Mouse (Mus musculus): ENCODE results near the gene Crip2.

Gene Crip2

GRCm38 (mm10) chr12:113131601-113132000 lies 8.4 kb upstream of the Crip2 start:
- no peak for DNase-seq (ENCODE audit: low spot score)

DNA sequence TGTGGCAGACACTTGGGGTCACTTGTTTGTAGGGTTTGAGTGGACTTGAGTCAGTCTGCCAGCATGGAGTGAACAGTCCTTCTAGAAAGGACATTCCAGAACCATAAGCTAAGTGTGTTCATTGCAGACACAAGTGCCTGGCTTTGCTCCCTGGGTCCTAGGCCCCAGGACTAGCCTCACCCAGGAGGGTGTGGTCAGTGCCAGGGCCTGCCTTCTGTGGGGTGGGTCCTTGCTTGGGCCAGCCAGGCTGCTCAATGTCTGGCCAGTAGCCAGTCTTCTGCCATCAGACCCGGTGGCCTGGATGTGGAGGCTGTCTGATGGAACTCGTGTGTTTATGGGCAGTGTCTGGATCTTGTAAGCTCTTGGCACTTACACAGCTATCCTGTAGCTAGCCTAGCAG lies 7.5 kb upstream of the Crip2 start:
- DNase-seq (ENCODE audit: low spot score), result no peak

DNA sequence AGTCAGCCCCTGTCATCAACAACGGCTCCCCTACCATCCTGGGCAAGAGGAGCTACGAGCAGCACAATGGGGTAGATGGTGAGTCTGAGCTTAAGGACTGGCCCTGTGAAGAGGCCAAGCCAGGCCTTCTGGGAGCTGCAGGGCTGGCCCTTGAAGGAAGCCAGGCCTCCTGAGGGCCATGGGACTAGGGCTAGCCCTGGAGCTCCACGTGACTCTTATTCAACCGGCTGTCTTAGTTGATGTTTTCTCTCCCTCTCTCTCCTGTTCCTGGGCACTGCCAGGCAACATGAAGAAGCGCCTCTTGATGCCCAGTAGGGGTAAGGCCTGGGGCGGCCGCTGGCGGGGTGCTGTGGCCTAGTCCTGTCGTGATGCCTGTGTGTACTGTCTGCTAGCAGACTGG lies 6.8 kb upstream of the Crip2 start:
- no peak for DNase-seq (ENCODE audit: low spot score)

- no peak for DNase-seq (ENCODE audit: low spot score)
These were observed 6.1 kb upstream of the Crip2 start for GRCm38 (mm10) chr12:113133861-113134403.

- DNase-seq (ENCODE audit: low spot score), result no peak
These were observed 5.5 kb upstream of the Crip2 start for GRCm38 (mm10) chr12:113134502-113134901.

DNA sequence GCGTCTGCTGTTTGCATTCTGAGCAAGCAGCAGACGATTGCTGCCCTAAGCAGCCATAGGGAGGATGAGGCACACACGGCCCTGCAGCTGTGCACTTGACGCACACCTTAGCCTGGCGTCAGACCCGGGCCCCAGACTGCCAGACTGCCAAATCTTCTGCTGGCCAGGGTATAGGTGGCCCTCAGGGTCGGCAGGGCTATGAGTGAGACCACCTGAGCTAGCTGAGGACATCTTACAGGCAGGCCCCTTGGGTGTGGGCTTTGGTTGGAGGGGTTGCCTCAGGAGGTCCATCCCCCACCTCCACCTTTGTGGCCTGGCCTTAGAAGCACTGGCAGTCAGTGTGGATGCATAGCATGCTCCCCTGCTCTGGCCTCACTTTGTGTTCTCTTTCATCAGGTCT lies 4.6 kb upstream of the Crip2 start:
- no peak for DNase-seq (ENCODE audit: low spot score)

- no peak for DNase-seq (ENCODE audit: low spot score)
These were observed 3.5 kb upstream of the Crip2 start for GRCm38 (mm10) chr12:113136492-113137020.

- DNase-seq (ENCODE audit: low spot score), result no peak
These were observed 2.5 kb upstream of the Crip2 start for GRCm38 (mm10) chr12:113137260-113138213.

DNA sequence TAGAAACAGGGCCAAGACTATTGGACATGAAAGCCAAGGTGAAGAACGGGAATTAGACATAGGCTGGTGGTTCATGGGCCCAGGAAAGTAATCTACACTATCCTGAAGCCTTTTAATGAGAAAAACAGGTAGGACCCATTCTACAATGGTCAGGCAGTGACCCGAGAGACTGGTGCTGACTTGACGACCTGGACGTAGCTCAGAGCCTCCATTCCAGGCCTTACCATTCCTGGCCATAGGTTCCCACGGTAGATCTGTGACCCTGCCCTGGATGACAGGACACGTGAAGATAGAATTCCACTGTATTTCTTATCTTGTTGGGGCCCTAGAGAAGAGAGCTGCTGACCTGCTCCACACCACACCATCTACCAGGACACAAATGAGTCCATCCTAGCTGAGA lies 1.7 kb upstream of the Crip2 start:
- DNase-seq (ENCODE audit: low spot score), result no peak

- DNase-seq (ENCODE audit: low spot score), result no peak
These were observed 853 bp upstream of the Crip2 start for GRCm38 (mm10) chr12:113138901-113139864.

DNA sequence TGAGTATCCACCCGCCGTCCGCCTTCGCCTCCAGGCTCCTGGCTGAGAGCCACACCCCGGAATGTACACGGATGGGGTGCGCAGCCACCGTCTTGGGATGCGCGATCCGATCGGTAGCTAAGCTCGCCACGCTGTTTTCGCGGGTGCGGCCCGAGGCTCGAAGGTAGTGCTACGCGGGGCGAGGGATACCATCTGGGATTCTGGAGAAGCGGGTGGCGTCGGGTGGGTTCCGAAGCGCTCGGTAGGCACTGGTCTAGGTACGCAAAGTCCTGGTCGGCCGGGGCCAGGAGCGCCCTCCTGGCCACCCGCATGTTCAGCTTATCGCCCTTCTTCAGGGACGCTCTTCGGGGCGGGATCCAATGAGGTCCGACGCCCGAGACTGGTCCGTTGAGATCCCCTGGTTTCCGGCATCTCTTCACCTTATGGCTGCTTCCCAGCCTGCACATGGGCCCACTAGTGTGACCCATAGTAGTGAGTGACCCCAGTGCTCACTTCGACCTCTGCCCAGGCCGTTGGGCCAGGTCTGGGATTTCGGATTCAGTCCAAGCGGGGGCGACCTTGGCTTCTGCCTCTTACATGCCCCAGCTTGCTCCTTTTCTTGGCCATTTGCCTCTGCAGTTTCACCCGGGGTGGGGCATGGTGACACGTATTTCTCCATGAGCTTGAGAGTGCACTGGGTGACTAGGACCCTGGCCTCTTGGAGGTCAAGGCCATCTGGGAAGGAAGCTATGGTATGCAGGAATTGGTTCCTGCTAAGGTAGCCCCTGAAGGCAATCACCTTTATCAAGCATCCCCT lies 778 bp downstream of the Crip2 start:
- no peak for DNase-seq (ENCODE audit: low spot score)

DNA sequence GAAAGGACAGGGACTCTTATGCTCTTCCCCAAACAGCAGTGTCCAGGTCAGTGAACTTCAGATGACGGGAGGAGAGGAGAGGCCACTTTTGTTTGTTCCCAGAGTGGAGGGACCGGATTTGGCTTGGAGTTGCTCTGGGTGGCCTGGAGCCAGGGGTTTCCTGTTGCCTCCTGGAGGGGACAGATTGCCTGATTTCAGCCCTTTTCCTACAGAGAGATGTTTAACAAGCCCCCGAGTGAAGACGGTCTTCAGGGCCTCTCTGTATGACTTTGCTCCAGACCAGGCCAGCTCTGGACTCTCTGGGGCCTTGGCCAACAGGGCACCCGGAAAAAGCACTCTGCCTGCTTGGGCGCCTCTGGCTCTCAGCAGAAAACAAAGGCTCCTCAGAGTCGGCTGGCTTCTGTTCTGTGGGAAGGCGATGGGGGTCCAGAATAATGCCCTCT lies 1.5 kb downstream of the Crip2 start:
- no peak for DNase-seq (ENCODE audit: low spot score)

DNA sequence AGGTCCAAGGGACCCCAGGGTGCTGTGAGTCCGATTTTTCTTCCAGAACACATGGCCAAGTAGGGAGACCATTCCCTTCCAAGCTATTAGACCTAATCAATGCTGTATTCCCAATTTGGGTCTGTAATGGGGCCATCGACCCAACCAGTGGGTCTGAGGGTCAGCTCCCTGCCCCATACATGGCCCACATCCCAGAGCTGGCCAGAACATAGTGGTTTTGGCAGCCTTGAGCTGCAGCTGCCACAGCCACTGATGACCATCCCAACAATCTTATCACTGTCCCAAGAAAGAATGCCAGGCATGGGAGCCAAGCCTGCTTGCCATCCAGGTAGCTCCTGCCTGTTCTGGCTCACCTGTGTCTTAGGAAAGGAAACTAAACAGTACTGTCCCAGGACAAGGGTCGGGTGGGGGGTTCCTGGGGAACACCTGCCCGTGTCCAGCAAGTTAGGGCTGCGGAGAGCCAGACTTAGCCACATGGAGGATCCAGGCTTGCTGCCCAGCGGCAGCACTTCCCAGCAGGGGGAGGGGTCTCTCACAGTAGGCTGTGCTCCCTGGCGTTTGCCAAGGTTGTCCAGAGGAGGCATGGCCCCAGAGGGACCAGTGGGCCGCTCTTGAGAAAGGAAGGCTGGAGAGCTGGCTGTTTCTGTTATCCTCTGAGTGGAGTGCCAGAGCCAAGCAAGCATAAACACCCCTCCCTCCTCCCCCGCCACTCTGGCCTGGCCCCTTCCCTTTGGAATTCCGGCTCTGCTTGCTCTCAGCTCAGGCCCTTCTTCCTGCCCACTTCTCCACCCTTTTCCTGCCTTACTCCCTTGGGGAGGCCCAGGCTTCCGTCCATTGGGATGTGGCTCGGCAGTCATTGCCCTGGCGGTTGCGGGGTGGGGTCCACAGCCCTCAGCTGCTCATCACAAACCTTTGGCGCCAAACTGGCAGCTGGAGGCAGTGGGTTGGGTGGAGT lies 2.3 kb downstream of the Crip2 start:
- no peak for DNase-seq (ENCODE audit: low spot score)

GRCm38 (mm10) chr12:113143164-113143563 lies 3.1 kb downstream of the Crip2 start:
- DNase-seq (ENCODE audit: low spot score), result no peak

- no peak for DNase-seq (ENCODE audit: low spot score)
These were observed 4.1 kb downstream of the Crip2 start for GRCm38 (mm10) chr12:113144001-113144756.

- no peak for DNase-seq (ENCODE audit: low spot score)
These were observed 4.8 kb downstream of the Crip2 start for GRCm38 (mm10) chr12:113144886-113145285.

DNA sequence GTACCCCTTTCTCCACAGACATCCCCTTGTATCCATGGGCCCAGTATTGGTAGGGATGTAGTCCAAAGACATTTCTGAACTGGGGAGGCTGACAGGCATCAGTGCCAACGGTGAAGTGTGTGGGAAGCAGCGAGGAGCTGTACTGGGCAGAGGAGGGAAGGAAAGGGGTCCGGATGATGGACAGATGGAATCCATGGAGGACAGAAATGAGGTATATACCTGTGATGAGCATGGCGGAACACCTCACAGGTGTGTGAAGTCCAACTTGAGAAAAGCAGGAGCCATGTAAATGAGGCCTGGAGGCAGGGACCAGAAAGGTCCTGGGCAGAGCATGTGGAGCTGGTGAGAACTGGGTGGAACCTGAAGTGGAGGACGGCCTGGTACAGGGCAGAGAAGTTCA lies 5.6 kb downstream of the Crip2 start:
- DNase-seq (ENCODE audit: low spot score), result no peak

DNA sequence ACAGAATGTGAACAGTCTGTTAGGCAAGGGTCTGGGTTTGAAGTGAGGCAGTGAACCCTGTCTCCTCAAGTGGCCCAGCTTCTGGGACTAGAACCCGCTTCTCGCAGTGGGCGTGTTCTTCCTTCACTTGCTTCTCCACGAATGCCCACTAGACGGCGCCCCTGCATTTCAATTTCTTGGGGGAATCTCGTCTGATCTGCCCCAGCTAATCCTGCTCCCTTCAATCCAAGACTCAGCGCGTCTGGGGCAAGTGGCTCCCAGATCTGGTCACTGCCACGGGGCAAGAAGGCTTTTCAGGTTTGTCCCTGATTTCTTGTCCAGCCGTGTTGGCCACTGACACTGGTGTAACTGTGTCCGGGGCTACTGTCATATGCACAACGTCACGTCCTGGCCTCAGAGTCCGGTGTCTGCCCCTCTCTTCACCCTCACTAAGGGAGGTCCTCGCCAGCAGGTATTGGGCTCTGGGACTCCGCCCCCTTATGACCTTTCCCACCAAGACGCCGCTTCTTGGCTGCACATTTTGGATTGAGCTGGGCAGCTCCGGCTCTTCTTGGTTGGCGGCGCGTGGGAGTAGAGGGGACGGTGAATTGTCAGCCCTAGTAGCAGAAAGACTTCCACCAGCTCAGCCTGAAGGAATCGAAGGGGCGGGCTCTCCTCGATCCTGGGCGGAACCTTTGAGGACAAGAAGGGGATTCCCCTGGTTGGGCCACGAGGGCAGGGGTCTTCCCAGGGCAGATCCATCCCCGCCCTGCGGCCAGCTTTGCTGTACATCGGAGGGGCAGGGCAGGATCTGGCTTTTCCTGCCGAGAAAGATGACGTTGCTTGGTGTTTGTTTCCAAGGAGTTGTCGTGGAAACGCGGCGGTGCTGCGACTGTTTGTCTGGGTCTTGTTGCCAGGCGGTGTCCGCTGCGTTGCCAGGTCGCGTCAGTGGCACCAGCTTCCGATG lies 6.3 kb downstream of the Crip2 start, which contains the start of gene Crip1:
Gene Crip1, plus strand, starts transcription at position 205 of the 946 bp plus-strand sequence.
- peak; percentile 77 for DNase-seq (ENCODE audit: low spot score)

Measured in ovary, postnatal 10 days (tissue).